Mouse (Mus musculus) ES-E14 (cell line): ENCODE data around the gene Snap23. TPM values are rescaled to one million over a fixed set of nuclear protein-coding genes. Genes with fewer than 3 reads are reported as not detected.
A peak's percentile ranks its signal among the peaks of the same experiment; 100 is the strongest.

Experiments used
- DNase-seq: peaks from one replicate; pipeline ENCODE4 v3.0.0-alpha.2; 2013; ENCODE audit warnings: low read depth, low spot score
- H3K27ac ChIP-seq: 2 replicates; pipeline ENCODE4 v1.5.1; 2012; ENCODE audit warnings: low read depth, mild to moderate bottlenecking, low read length, moderate library complexity, mixed read lengths; ENCODE audit not compliant: poor library complexity, insufficient read depth, severe bottlenecking
- H3K36me3 ChIP-seq: 2 replicates; pipeline ENCODE4 v1.6.1; 2012; ENCODE audit warnings: mild to moderate bottlenecking, low read length, moderate library complexity, mixed read lengths; ENCODE audit not compliant: control insufficient read depth, poor library complexity, insufficient read depth, severe bottlenecking
- H3K4me1 ChIP-seq, 2 experiments: fragments of 150-350 bp in 1 of 2; sonication (generic) in 1 of 2; 2 replicates each; pipeline ENCODE4 v1.6.1; 2012; ENCODE audit warnings: low read length in 2 of 2, mild to moderate bottlenecking in 1 of 2, mixed read lengths in 1 of 2; ENCODE audit not compliant: control insufficient read depth in 2 of 2, insufficient read depth in 2 of 2, poor library complexity in 1 of 2
- H3K4me3 ChIP-seq, 2 experiments: fragments of 150-350 bp in 1 of 2; sonication (generic) in 1 of 2; 2 replicates each; pipeline ENCODE4 v1.5.1; 2012; ENCODE audit warnings: low read length in 2 of 2, low read depth in 1 of 2, mild to moderate bottlenecking in 1 of 2, mixed read lengths in 1 of 2; ENCODE audit not compliant: insufficient read depth in 1 of 2, poor library complexity in 1 of 2, severe bottlenecking in 1 of 2
- H3K9ac ChIP-seq: 2 replicates; pipeline ENCODE4 v1.6.1; 2012; ENCODE audit warnings: low read depth, mild to moderate bottlenecking, low read length, mixed read lengths; ENCODE audit not compliant: poor library complexity, insufficient read depth, severe bottlenecking
- H3K9me3 ChIP-seq: fragments of 150-350 bp; sonication (generic); 2 replicates; pipeline ENCODE4 v1.6.1; 2012; ENCODE audit warnings: low read depth, mild to moderate bottlenecking, low read length; ENCODE audit not compliant: control insufficient read depth, insufficient read depth
- CHD2 ChIP-seq: IDR thresholded peaks from 2 replicates; pipeline ENCODE4 v1.6.1; 2014; ENCODE audit warnings: mild to moderate bottlenecking, low read depth, low read length, inconsistent platforms
- HCFC1 ChIP-seq: IDR thresholded peaks from 2 replicates; pipeline ENCODE4 v1.6.1; 2012; ENCODE audit warnings: low read length, inconsistent platforms, borderline replicate concordance; ENCODE audit not compliant: insufficient read depth
- MAFK ChIP-seq: IDR thresholded peaks from 2 replicates; pipeline ENCODE4 v1.6.1; 2014; ENCODE audit warnings: mild to moderate bottlenecking, low read depth, low read length, inconsistent platforms; ENCODE audit not compliant: insufficient read depth
- ZC3H11A ChIP-seq: IDR thresholded peaks from 2 replicates; pipeline ENCODE4 v1.6.1; 2012; ENCODE audit warnings: low read depth, mild to moderate bottlenecking, inconsistent platforms, low read length, borderline replicate concordance
- ZNF384 ChIP-seq: IDR thresholded peaks from 2 replicates; pipeline ENCODE4 v1.6.1; 2012; ENCODE audit warnings: low read depth, low read length, inconsistent platforms
- in situ Hi-C, 2 experiments: fragments of 600-800 bp; cut with MboI; formaldehyde crosslinking; loops; one replicate each; pipeline ENCODE4 v1.15.1; 2025; ENCODE audit warnings: low sequenced_read_pairs in 2 of 2, inconsistent platforms in 1 of 2; ENCODE audit not compliant: unreplicated experiment in 2 of 2
- total RNA-seq: library from RNA; depleted of rRNA; stranded (reverse); fragments of 300-350 nt; gene quantifications from 2 replicates; pipeline ENCODE4 v1.2.3, GENCODE M21; 2012; rRNA removed

Snap23 gene
- total RNA-seq = 29.8 and 40.0 TPM in 2 replicates

DNA sequence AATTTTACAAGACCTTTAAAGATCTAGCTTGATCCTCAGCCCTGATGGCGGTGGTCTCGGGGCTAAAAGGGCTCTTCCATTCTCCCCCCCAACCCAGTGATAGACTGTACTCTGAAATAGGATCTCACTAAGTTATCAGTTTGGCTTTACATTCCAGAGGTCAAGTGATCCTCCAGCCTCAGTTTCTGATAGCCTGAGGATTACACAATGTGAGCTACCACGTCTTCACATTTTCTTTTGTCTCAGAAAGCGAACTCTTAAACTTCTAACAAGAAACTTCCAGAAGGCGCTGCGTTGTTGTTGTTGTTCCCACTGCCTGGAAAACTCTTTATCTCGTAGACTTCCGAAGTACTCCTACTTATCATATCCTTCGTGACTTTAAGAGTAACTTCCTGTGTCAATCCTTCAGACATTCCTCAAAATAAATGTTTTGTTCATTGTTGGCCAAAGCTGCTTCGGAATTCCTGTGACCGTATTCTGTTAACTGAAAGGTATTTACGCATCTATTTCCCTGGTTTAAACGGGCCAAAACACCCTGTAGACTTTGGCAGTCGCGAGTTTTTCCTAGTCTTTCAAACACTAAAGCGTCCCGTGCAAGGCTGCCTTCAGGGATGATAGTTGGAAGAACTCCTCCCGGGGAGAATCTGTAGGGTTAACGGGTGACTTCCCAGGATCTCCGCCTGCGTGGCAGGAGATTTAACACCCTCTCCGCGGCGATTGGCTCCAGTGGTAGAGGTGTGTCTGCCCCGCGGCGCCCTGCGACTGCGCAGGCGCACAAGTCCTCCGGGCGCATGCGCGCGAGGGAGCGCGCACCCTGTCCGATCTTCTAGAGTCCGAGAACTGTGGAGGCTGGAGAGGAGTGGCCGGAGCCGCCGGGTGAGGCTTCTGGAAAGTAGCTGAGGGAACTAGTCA, at the start of gene Snap23:
Gene Snap23, plus strand, starts transcription at position 786 of the 912 bp plus-strand sequence.
- Histone ChIP-seq H3K36me3 (no peaks in the 10 kb centered on the region), H3K4me1 (peaks cover 2 to 3% of the 10 kb centered on the region in 2 experiments; a peak in 1 of 4 replicates), H3K9me3 (no peaks in the 10 kb centered on the region), H3K4me3 (peak within 1 kb of the TSS; percentile 75 to 89), H3K27ac (peak within 1 kb of the TSS; percentile 2; the same call in 1 of the 2 replicates), H3K9ac (peak within 1 kb of the TSS; percentile 91)
- in situ Hi-C loops = no loop called here
- peak; percentile 88 for DNase-seq
- TF ChIP-seq HCFC1 (no peak), ZC3H11A (no peak), ZNF384 (no peak), MAFK (no peak), CHD2 (no peak)

DNA sequence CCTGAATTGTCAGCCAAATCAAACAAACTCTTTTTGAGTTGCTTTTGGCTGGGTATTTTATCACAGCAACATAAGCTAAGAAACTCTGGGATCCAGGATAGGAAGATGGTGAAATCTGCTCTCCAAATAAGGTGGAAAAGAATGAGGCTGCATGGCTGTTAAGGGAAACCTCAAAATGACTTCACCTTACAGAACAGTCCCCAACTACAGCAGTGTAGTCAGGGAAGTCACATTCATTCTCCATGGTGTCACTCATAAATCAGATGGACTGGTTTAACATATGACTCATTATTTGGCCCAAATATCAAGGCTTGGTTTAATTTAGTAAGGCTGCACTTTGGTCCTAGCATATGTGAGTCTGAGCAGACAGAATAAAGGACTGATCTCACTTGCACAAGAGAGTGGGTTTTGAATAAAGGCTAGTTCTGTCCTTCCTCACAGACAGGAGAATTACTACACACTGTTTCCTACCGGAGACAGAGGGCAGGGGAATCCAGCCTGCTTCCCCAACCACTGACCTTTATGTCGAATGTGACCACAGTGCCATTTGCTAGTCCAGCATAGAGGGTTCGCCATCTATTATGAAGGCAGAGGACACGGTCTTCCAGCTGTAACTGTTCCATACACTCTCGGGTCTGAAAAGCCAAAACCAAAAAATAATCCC, 48.8 kb upstream of the Snap23 start:
- no peak overlapping the region for H3K27ac ChIP-seq
- DNase-seq = no peak
- TF ChIP-seq ZNF384 (no peak), MAFK (no peak), ZC3H11A (no peak), CHD2 (no peak), HCFC1 (no peak)
- no peaks in the 10 kb centered on the region for H3K9me3 ChIP-seq
- no peak overlapping the region for H3K4me3 ChIP-seq
- H3K4me1 ChIP-seq = peaks cover 3 to 4% of the 10 kb centered on the region in 2 experiments; a peak in 1 of 4 replicates
- H3K9ac ChIP-seq = no peak overlapping the region
- in situ Hi-C loops = no loop called here
- H3K36me3 ChIP-seq = peaks cover 52% of the 10 kb centered on the region

DNA sequence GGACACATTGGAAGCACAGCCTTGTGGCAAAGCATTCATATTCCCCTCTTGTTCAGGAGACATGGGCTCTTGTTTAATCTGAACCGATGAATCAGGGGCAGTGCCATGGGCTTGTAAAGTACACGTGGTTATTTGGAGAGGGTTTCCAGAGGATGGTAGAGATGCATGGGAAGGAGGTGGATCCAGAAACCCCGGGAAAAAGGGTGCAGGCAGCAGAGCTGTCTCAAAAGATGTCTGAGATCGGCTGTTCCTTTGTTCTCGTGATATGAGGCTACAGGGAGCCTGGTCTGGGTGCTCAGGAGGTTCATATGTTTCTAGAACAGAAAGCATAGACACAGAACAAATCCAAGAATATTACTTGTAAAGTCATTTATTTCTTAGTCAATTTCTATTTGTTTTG, 40.7 kb upstream of the Snap23 start:
- DNase-seq = no peak
- H3K9me3 ChIP-seq = no peaks in the 10 kb centered on the region
- H3K4me3 ChIP-seq = no peak overlapping the region
- in situ Hi-C loops = no loop called here
- no peak overlapping the region for H3K9ac ChIP-seq
- H3K27ac ChIP-seq = no peak overlapping the region
- no peaks in the 10 kb centered on the region for H3K4me1 ChIP-seq
- TF ChIP-seq CHD2 = no peak
- no peak for TF ChIP-seq HCFC1
- TF ChIP-seq ZC3H11A = no peak
- no peak for TF ChIP-seq ZNF384
- TF ChIP-seq MAFK = no peak
- peaks cover 58% of the 10 kb centered on the region for H3K36me3 ChIP-seq

DNA sequence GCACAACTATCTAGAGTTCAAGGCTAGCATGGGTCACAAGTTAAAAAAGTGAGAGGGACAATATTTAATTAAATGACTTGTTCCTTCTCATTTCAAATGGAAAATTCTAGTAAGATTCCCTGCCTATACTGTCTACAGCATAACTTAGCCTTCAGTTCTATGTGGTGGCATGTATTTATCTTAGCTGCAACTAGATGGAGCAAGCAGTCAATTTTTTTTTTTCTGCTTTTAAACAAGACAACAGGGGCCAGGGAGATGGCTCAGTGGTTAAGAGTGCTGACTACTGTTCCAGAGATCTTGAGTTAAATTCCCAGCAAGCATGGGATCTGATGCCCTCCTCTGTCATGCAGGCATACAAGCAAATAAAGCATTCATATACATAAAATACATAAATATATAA, 37.9 kb upstream of the Snap23 start:
- Histone ChIP-seq H3K9ac (no peak overlapping the region), H3K36me3 (peaks cover 57% of the 10 kb centered on the region), H3K27ac (no peak overlapping the region), H3K4me1 (no peaks in the 10 kb centered on the region), H3K4me3 (no peak overlapping the region), H3K9me3 (no peaks in the 10 kb centered on the region)
- TF ChIP-seq MAFK = no peak
- no peak for TF ChIP-seq ZC3H11A
- no peak for TF ChIP-seq CHD2
- no peak for TF ChIP-seq HCFC1
- TF ChIP-seq ZNF384 = no peak
- no peak for DNase-seq
- in situ Hi-C loops = no loop called here
